Mouse (Mus musculus) c-Kit-positive CD71-positive TER-119-negative erythroid progenitor cells, embryonic 14.5 days (primary cell): ENCODE data around the gene Osmr.
"Not testable (repeated sequence)": the region's sequence is repeated elsewhere in the genome, so short reads cannot be mapped to it uniquely, and the experiment has no call there.

Experiments
- DNase-seq: peaks from one replicate; pipeline ENCODE4 v3.0.0-alpha.2; 2013; ENCODE audit warnings: low read depth

The Osmr gene

DNA sequence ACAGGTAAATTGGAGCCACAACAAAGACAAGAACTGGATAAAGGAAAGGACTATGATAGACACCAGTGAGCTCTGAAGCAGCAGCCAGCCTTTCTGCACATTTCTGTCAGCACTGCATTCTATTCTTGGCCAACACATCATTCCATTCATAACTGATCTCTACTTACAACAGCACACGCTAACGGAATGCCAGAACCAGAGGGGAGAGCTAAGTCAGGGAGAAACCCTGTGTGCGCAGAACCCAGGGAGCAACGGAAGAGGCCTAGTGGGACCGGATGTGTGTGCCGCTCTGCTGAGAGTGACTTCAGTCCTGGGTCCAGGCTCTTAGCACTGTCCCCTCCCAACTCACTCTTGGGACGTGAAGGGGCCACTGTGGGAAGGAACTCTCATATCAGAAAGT is 13.2 kb downstream of the Osmr start:
- DNase-seq, result no peak

DNA sequence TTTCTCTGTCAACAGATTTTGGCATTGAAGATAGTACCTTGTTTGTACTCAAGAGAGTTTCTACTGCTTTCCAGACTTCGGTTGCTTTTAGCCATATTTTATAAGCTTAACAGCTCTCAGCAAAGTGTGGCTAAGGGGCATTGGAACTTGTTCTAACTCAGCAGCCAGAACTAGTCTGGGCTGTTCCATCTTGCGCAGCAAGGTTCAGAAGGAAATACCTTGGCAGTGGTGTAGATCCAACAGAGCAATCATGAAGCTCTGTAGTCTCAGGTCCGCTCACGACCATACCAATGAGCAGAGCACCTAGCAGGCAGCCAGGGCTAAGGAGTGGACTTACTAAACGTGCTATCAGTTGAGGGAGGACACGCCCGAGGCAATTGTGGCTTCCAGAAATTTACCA is 15.0 kb downstream of the Osmr start:
- no peak for DNase-seq

GRCm38 (mm10) chr15:6858871-6859270 is 15.9 kb downstream of the Osmr start:
- no peak for DNase-seq

DNA sequence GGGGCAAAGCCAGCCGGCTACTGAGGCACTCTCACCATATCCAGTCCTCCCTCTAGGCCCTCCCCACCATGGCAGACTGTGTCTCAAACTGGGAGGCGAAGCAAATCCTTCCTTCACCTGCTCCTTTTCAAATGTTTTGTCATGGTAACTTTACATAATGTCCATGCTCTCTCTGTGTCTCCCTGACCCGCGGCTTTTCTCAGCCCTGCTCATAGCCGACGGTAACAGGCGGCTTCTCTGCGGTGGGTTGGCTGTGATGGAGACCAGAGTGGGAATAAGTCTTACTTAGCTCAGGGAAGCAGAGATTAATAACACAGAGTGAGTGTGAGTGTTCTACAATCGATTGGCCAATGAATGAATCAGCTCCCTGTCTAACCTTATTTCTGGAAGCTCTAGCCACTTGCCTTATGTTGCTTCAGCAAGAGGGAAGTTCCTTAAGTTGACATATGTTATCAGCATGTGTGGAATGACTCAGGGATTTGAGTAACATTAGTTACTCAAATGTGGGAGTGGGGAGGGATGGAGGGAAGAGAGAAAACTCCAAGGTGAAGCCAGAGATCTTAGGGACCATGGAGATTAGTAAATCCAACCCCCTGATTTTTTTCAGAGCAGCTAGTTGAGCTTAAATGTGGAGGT is 17.4 kb downstream of the Osmr start:
- no peak for DNase-seq

DNA sequence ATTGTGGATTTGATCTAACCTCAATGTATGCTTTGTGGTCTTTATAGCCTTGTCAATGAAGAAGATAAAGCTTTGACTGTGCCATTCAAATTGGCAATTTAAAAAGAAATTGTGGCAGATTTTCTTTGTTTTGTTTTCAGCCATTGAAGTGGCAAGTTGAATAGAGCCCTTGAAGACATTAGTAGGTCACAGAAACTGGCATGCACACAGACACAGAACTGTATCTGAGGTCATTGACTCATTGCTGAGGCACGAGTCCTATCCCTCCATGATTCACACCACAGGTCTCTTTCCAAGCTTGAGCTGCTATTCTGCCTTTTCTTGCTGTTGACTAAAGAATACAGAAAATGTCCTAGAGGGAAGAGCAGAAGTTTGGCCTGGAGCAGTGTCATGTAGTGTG is 24.9 kb downstream of the Osmr start:
- DNase-seq, result no peak

DNA sequence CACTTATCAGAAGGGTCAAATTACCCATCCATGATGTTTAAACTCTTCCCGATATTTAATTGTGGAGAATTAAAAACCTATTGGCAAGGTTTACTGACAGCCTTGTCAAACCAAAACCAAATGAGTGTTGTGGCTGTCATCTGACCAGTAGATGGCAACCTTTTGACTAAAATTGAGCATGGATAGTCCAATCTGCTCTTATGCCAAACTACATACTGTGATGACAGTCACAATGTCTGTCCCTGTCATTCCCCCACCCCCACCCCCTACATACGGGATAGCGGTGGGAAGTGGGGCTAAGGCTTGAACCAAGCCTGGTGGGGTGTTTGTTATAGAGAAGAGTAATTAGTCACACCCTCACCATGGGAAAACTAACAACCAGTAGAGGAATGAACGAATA is 34.6 kb downstream of the Osmr start:
- DNase-seq, result no peak

- no peak for DNase-seq
These were observed 59.0 kb downstream of the Osmr start for GRCm38 (mm10) chr15:6815807-6816206.

DNA sequence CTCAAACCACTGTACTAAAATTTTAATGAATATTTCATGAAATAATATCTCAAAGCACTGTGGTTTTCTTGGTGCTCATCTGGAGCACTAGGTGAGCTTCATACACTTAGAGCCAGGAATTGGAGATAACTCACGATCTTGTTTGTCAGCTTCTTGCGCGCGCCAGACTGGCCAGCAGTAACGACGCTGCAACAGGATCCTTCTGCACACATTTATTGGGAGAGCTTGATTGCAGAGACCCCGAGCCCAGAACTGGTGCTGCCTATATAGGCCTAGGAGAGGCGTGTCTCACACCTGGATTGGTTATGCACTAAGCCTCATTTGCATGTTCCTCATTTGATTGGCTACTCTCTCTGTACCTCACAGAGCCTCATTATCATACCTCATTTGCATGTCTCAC is 73.6 kb downstream of the Osmr start:
- not testable (repeated sequence) for DNase-seq

DNA sequence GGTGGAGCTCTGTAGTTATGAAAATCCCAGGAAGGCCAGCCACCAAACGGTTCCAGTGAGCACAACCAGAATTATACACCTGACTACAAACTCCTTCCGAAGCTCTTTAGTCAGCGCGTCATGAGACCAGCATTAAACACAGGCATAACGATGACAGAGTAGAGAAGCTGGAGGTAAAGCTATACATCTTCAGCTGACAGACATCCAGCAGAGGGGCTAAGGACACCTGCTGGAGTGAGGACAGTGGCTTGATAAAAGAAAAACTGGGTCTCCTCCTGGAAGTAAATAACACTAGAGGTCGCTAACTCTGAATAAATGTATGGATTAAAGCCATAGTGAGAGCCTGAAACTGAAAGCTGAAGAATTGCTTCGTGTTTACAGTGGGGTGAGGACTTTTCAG is 81.9 kb downstream of the Osmr start:
- no peak for DNase-seq

GRCm38 (mm10) chr15:6791648-6792047 is 83.1 kb downstream of the Osmr start:
- DNase-seq, result no peak

- no peak for DNase-seq
These were observed 84.8 kb downstream of the Osmr start for GRCm38 (mm10) chr15:6790011-6790410.

- no peak for DNase-seq
These were observed 87.5 kb downstream of the Osmr start for GRCm38 (mm10) chr15:6787236-6787635.

DNA sequence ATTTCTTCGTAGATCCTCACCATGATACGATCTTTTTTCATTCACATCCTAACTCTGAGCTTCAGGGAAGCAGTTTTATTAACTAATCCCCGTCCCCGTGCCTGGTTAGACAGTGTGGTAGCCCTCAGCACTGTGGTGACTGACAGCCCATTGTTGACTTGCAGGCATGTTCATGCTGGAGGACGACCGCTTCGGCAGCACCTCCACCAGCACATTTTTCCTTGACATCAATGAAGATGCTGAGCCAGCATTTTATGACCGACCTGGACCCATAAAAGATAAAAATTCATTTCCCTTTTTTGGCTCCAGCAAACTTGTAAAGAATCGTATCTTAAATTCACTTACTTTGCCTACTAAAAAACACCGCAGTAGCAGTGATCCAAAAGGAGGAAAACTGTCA is 88.6 kb downstream of the Osmr start:
- no peak for DNase-seq

DNA sequence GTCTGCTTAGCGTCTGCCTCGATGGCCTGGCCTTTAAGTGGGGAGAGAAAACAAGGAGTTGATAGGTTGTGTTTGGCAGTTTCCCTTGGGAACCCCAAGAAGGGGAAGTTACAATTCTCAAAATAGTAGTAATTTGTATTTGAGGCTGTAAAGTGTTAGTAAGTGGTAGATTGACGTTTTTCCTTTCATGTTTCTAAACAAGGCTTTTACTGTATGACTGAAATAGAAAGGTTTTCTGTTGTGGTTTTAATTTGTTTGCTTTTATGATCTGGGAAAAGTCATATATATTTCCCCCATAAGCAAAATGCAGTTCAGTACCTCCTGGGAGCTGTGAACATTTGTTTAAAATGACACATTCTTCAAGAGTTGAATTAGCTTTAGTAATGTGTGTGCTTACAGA is 102.5 kb downstream of the Osmr start:
- DNase-seq, result no peak
